Mouse (Mus musculus) embryonic facial prominence, embryonic 11.5 days (tissue): ENCODE results near the gene Clasrp. TPM values are rescaled to one million over a fixed set of nuclear protein-coding genes. Genes with fewer than 3 reads are reported as not detected.
A peak's percentile ranks its signal among the peaks of the same experiment; 100 is the strongest.

Experiments
- ATAC-seq: fragments of 200-750 bp; cut with Nextera tagmentation; replicated peaks from 2 replicates; pipeline ENCODE4 v1.8.0; 2017; ENCODE audit warnings: low read depth; ENCODE audit not compliant: insufficient number of reproducible peaks, low FRiP score, low TSS enrichment
- DNase-seq: peaks from one replicate; pipeline ENCODE4 v3.0.0-alpha.2; 2015; ENCODE audit warnings: low spot score
- H3K27ac ChIP-seq: fragments of 300-500 bp; sonication (generic); replicated peaks from 2 replicates; pipeline ENCODE4 v1.5.1; 2014; ENCODE audit warnings: mild to moderate bottlenecking, low read depth, low read length, control low read depth
- H3K27me3 ChIP-seq: fragments of 300-500 bp; sonication (generic); 2 replicates; pipeline ENCODE4 v1.6.1; 2014; ENCODE audit warnings: mild to moderate bottlenecking, low read length, moderate library complexity, mixed read lengths; ENCODE audit not compliant: control insufficient read depth, insufficient read depth
- H3K36me3 ChIP-seq: fragments of 300-500 bp; sonication (generic); replicated peaks from 2 replicates; pipeline ENCODE4 v1.6.1; 2014; ENCODE audit warnings: low read depth, mild to moderate bottlenecking, low read length, moderate library complexity, mixed read lengths; ENCODE audit not compliant: control insufficient read depth, insufficient read depth
- H3K4me1 ChIP-seq: fragments of 300-500 bp; sonication (generic); 2 replicates; pipeline ENCODE4 v1.6.1; 2014; ENCODE audit warnings: low read length, mixed read lengths; ENCODE audit not compliant: control insufficient read depth, insufficient read depth
- H3K4me2 ChIP-seq: fragments of 300-500 bp; sonication (generic); 2 replicates; pipeline ENCODE4 v1.6.1; 2014; ENCODE audit warnings: low read depth, mild to moderate bottlenecking, control low read depth, low read length, moderate library complexity
- H3K4me3 ChIP-seq: fragments of 300-500 bp; sonication (generic); 2 replicates; pipeline ENCODE4 v1.5.1; 2014; ENCODE audit warnings: low read depth, low read length, control low read depth
- H3K9ac ChIP-seq: fragments of 300-500 bp; sonication (generic); replicated peaks from 2 replicates; pipeline ENCODE4 v1.6.1; 2014; ENCODE audit warnings: mild to moderate bottlenecking, control low read depth, low read length
- H3K9me3 ChIP-seq: fragments of 300-500 bp; sonication (generic); replicated peaks from 2 replicates; pipeline ENCODE4 v1.6.1; 2016; ENCODE audit warnings: mild to moderate bottlenecking, low read length, inconsistent platforms, mixed read lengths; ENCODE audit not compliant: control insufficient read depth
- WGBS: fragments of 180-500 bp; shearing (Covaris S2); extraction: QIAGEN DNeasy Blood & Tissue Kit; methylation state at CpG from one replicate; pipeline ENCODE4 v1.1.7; 2014; 5-methylcytosine and 5-hydroxymethylcytosine counted together
- polyA plus RNA-seq: library from polyadenylated mRNA; unstranded; fragments of >200 nt; fragmentation: Nextera tagmentation; extraction: Ambion mirVana; gene quantifications from 2 replicates; pipeline ENCODE4 v1.2.1, GENCODE M21; 2014

The Clasrp gene
- polyA plus RNA-seq, 1 experiment from 2014 or later: 37.4 TPM

DNA sequence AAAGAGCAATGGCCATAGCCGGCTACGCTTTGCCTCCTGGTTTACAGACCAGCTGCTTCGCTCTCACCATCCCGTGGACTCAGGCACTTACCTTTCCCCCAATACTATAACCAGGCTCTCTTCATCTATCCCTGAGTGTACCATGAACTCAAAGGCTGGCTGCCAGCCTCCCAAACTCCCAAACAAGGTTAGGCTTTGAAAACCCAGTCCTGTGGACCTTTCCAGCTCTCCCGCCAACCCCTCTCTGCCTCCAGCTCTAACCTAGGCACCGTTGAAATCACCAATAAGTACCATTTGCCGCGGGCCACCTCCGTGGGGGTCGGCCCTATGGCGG is 42.9 kb downstream of the Clasrp start:
- H3K9ac ChIP-seq: peak overlapping the region; percentile 94
- no peak for DNase-seq
- H3K36me3 ChIP-seq: peaks cover 8% of the 10 kb centered on the region
- H3K27ac ChIP-seq: no peak overlapping the region
- no peaks in the 10 kb centered on the region for H3K9me3 ChIP-seq
- no peaks in the 10 kb centered on the region for H3K27me3 ChIP-seq
- peak overlapping the region; percentile 96 for H3K4me3 ChIP-seq
- peaks cover 12% of the 10 kb centered on the region for H3K4me1 ChIP-seq
- peak overlapping the region; percentile 87 for H3K4me2 ChIP-seq
- ATAC-seq: no peak; the same call in 1 of the 2 replicates
- WGBS: 1% methylated on average over 11 of the region's 11 CpGs

DNA sequence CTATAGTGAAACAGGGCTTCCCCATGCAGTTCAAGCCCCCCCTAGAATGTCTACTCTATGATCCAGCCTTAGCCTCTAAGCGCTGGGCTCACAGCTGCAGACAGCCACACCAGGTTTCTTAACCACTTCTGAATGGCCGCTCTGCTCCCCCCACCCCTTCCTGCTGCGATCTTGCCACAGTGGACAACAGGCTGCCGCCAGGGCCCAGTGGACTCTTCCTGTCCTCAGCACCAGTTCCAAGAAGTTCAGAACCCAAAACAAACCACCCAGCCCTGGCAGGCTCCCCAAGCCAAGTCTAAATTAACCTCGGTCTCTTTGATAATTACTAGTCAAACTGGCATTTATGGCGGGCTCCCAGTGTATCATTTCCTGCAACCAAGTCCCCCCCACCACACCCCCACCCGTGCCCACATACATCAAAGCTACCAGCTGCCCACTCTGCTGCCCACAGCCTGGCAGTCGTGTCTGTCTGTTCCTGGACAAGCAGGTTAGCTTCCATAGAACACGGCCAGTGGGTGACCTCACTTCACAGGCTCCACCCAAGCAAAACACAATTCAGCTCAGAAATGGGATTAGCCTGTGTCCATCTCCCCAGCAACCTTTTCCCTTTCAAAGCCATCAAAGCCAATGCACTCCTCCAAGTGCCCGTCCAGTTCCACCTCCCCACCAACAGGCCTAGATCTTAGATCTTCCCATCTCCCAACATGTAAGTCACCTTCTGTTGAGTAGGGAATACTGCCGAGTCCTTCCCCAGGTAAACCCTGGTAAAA is 43.6 kb downstream of the Clasrp start:
- H3K4me2 ChIP-seq: peak overlapping the region; percentile 87
- H3K4me1 ChIP-seq: peaks cover 12% of the 10 kb centered on the region
- peak overlapping the region; percentile 94 for H3K9ac ChIP-seq
- DNase-seq (no peak), ATAC-seq (no peak)
- no peak overlapping the region; the same call in 1 of the 2 replicates for H3K27ac ChIP-seq
- H3K9me3 ChIP-seq: no peaks in the 10 kb centered on the region
- peaks cover 8% of the 10 kb centered on the region for H3K36me3 ChIP-seq
- peak overlapping the region; percentile 96 for H3K4me3 ChIP-seq
- WGBS: 29% methylated on average over 11 of the region's 11 CpGs
- H3K27me3 ChIP-seq: no peaks in the 10 kb centered on the region

DNA sequence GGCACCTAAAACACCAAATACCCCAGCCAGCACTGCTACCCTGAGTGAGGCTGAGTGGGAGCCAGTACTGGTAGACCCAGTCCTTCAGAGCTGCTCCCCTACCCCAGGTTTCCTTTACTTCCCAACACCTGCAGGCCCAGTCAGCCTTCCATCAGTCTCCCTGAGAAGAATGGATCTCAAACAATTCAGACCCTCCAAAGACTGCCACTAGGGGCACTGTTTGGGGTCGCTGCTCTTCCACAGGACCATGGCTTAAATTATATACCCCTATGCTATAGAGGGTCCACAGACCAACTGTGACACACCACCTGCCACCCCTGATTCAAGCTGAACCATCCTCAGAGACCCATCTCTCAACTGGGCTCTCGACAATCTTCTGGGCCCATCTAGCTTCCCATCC is 45.3 kb downstream of the Clasrp start:
- Histone ChIP-seq H3K4me2 (no peak overlapping the region), H3K4me1 (peaks cover 12% of the 10 kb centered on the region), H3K9ac (no peak overlapping the region), H3K9me3 (no peaks in the 10 kb centered on the region), H3K27ac (no peak overlapping the region), H3K36me3 (no peaks in the 10 kb centered on the region; the same call in 1 of the 2 replicates), H3K27me3 (no peaks in the 10 kb centered on the region), H3K4me3 (no peak overlapping the region; the same call in 1 of the 2 replicates)
- no peak for ATAC-seq
- 42% methylated on average over 2 of the region's 2 CpGs for WGBS
- DNase-seq: peak; percentile 73

DNA sequence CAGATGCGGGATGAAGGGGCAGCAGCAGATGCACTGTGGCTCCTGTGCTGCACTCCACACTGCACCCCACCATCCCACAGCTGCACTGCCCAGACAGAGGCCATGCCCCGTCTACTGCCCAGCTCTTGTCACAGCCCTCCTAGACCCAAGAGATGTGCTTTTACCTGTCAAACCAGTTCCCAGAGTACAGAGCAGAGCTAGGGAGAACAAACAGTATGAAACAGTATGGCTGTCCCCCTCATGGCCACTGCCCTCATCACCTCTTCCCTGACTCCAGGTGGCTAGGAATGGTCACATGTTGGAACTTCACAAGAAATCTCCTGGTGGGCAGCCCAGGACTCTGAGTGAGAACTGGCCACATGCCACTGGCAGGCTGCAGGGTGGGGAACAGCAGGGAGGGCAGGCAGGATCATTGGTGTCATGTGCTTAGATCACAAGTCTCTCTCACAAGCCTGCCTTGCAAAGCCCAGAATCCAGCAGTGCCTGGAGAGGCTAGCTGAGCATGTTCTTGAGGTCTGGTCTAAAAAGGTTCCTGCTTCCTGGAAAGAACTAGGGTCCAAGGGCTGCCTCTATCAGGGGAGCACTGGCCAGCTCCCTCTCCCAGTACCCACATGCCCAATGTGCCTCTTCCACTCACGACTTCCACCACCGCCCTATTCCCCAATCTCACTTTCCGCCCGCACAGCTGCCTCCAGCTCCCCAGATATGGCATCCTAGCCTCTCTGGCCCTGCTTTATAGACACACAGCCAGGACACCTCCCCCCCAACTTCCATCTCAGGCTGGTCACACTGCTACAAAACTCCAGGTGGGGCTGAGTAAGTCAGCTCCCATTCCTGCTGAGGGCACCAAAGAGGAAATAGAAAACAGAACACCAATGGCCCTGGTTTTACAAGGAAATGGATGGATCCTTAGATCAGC is 46.0 kb downstream of the Clasrp start:
- ATAC-seq: no peak
- Histone ChIP-seq H3K4me3 (no peak overlapping the region), H3K4me2 (no peak overlapping the region), H3K27ac (no peak overlapping the region), H3K27me3 (no peaks in the 10 kb centered on the region), H3K36me3 (no peaks in the 10 kb centered on the region; the same call in 1 of the 2 replicates), H3K9me3 (no peaks in the 10 kb centered on the region), H3K4me1 (peaks cover 12% of the 10 kb centered on the region), H3K9ac (no peak overlapping the region)
- 89% methylated on average over 6 of the region's 6 CpGs for WGBS
- DNase-seq: no peak

DNA sequence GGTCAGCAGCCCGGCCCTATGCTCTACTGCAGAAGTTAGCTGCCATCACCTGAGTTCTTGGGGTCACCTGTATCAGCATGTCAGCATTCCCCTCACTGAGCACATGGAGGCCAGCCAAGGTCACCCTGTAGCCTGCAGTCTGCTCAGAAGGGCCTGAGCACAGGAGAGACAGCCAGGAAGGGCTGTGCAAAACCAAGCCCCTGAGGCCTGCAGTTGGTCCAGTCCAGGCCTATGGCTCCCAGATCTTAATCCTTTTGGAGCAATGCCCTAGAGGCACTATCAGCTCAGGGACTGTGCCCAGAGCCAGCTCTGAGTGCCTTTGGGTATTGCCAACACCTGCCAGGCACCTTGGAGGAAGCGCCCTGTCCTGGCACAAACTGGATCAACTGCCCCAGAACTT is 47.2 kb downstream of the Clasrp start:
- H3K9me3 ChIP-seq: no peaks in the 10 kb centered on the region
- 100% methylated on average over 2 of the region's 2 CpGs for WGBS
- ATAC-seq: no peak
- H3K9ac ChIP-seq: no peak overlapping the region
- no peak overlapping the region for H3K4me2 ChIP-seq
- no peaks in the 10 kb centered on the region; the same call in 1 of the 2 replicates for H3K36me3 ChIP-seq
- peaks cover 12% of the 10 kb centered on the region for H3K4me1 ChIP-seq
- no peak overlapping the region for H3K27ac ChIP-seq
- no peaks in the 10 kb centered on the region for H3K27me3 ChIP-seq
- no peak for DNase-seq
- H3K4me3 ChIP-seq: no peak overlapping the region

DNA sequence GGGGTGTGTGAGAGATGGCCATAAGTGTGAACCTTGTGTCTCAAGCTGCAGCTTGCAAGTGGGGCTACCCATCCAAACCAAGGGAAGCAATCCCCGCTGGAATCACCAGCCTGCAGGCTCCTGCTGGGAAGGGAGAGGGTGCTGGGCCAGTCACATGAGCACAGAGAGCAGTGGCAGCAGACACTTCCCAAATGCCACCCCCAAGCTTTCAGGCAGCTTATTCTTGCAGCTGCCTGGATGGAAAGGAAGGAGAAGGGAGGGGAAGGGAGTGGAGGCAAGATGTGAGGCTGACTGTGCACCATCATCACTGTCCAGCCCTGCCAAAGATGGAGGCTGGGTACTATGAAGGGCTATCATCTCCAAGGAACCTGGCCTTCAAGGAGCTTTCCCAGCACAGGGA is 50.1 kb downstream of the Clasrp start:
- Histone ChIP-seq H3K27me3 (no peaks in the 10 kb centered on the region), H3K36me3 (no peaks in the 10 kb centered on the region; the same call in 1 of the 2 replicates), H3K27ac (no peak overlapping the region), H3K4me3 (no peak overlapping the region), H3K9me3 (no peaks in the 10 kb centered on the region), H3K9ac (no peak overlapping the region), H3K4me1 (peaks cover 2% of the 10 kb centered on the region; the same call in 1 of the 2 replicates), H3K4me2 (no peak overlapping the region)
- WGBS: 93% methylated on average over 1 of the region's 1 CpGs
- ATAC-seq (no peak), DNase-seq (no peak)

DNA sequence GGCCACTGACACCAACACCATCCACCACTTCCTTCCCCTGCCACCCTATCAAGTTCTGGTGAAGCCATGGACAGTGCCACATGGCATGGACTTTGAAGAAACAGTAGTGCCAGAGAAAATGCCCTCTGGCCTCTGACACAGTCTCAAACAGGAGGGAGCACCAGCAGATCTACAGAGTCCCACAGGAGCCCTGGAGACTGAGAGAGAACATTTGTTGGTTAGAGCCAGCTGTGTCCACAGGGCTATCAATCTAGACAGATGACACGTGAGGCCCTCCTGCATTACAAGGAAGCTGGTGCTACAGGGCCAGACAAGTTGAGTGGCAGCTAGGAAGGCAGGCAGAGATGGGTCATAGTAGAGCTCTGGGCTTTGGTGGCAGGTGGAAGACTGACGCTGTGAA is 51.8 kb downstream of the Clasrp start:
- Histone ChIP-seq H3K9ac (no peak overlapping the region), H3K36me3 (no peaks in the 10 kb centered on the region; the same call in 1 of the 2 replicates), H3K4me3 (no peak overlapping the region), H3K9me3 (no peaks in the 10 kb centered on the region), H3K27me3 (no peaks in the 10 kb centered on the region), H3K27ac (no peak overlapping the region), H3K4me2 (no peak overlapping the region), H3K4me1 (no peaks in the 10 kb centered on the region)
- WGBS: 79% methylated on average over 2 of the region's 2 CpGs
- DNase-seq (no peak), ATAC-seq (no peak)

DNA sequence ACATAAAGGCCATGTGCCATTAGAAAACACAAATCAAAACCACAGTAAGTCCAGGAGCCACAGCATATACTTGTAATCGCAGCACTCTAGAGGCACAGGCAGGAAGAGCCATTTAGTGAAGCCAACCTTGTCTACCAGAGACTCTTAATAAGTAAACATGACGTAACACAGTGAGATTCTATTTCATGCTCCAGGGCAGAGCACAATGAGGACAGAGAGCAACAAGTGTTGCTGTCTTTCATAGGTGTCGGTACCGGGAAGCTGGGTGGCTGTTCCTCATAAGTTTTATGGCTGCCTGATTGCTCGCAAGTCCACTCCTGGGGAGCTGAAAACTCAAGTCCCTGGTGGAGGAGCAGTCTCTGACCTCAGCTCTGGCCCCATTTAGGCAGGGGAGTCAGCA is 52.7 kb downstream of the Clasrp start:
- Histone ChIP-seq H3K27me3 (no peaks in the 10 kb centered on the region), H3K9ac (no peak overlapping the region), H3K4me3 (no peak overlapping the region), H3K36me3 (no peaks in the 10 kb centered on the region; the same call in 1 of the 2 replicates), H3K4me2 (no peak overlapping the region), H3K4me1 (no peaks in the 10 kb centered on the region), H3K9me3 (no peaks in the 10 kb centered on the region), H3K27ac (no peak overlapping the region)
- 86% methylated on average over 5 of the region's 5 CpGs for WGBS
- DNase-seq (no peak), ATAC-seq (no peak)
